ENCODE assay signal across 9 mouse cellular contexts in the genomic region with DNA sequence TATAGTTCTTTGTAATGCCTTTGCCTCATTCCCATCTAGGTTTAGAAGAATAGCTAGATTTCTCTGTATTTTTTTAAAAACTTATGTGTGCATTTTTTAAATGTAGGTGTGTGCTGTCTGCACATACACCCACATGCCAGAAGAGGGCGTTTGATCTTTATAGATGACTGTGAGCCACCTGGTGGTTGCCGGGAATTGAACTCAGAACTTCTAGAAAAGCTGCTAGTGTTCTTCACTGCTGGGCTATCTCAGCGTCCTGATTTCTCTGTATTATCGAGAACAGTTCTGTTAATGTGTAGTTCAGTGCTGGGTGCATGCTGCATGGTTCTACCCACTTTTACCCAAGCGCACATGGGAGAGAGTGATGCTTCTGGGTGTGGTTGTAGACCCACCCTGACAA. TPM values are rescaled to one million over a fixed set of nuclear protein-coding genes. Genes with fewer than 3 reads are reported as not detected.
A peak's percentile ranks its signal among the peaks of the same experiment; 100 is the strongest.
DNase-seq lines count a peak whose midpoint lies in the region; ATAC-seq lines count a peak whose summit lies in the region.
"Had no signal": no experiment of that assay in that cellular context is flagged by ENCODE, and none has a peak within 500 bp of the region (broad histone marks: within the 10 kb centered on the region; RNA-seq: fewer than 3 reads in every experiment).

No protein-coding gene starts in this region.

- no peak overlapping the region for H3K4me3 ChIP-seq in hindbrain, embryonic 11.5 days (ENCODE audit: low read depth, low read length)
- no peak overlapping the region for H3K4me3 ChIP-seq in hindbrain, embryonic 16.5 days (ENCODE audit: low read length)

- no peaks in the 10 kb centered on the region for H3K9me3 ChIP-seq in hindbrain, embryonic 11.5 days (ENCODE audit: control insufficient read depth, low read length)
- no peaks in the 10 kb centered on the region for H3K9me3 ChIP-seq in hindbrain, embryonic 16.5 days (ENCODE audit: control insufficient read depth, low read length)

- H3K36me3 ChIP-seq in hindbrain, embryonic 11.5 days (ENCODE audit: control insufficient read depth, insufficient read depth, low read length): no peaks in the 10 kb centered on the region
- no peaks in the 10 kb centered on the region for H3K36me3 ChIP-seq in hindbrain, embryonic 16.5 days (ENCODE audit: control insufficient read depth, insufficient read depth, low read length)

- 70% methylated on average over 5 of the region's 5 CpGs for WGBS in hindbrain, embryonic 11.5 days
- WGBS in hindbrain, embryonic 16.5 days: 75% methylated on average over 5 of the region's 5 CpGs

- H3K4me1 ChIP-seq in hindbrain, embryonic 11.5 days (replicated peaks; ENCODE audit: control insufficient read depth, insufficient read depth, low read length): no peaks in the 10 kb centered on the region
- peaks cover 22% of the 10 kb centered on the region for H3K4me1 ChIP-seq in hindbrain, embryonic 16.5 days (ENCODE audit: control insufficient read depth, insufficient read depth, low read depth, low read length)

- no peak overlapping the region for H3K4me2 ChIP-seq in hindbrain, embryonic 11.5 days (replicated peaks; ENCODE audit: low read depth, low read length)
- no peak overlapping the region for H3K4me2 ChIP-seq in hindbrain, embryonic 16.5 days (ENCODE audit: low read length)

- DNase-seq in hindbrain, embryonic 11.5 days (ENCODE audit: low spot score): peak; percentile 30
- peak; percentile 24 to 42 for DNase-seq in CD8-positive naive resting alpha-beta T cell, adult 2 months (ENCODE audit: low read depth in 2 of 2, low spot score in 2 of 2)
- peak; percentile 59 for DNase-seq in NIH3T3 (ENCODE audit: low read depth)
- DNase-seq in lung, postnatal 36 days: peak; percentile 67
- no peak for DNase-seq in urinary bladder, postnatal 14 days (ENCODE audit: low spot score)
- no peak for DNase-seq in ovary, adult 18-20 months (ENCODE audit: low spot score)

- no peaks in the 10 kb centered on the region for H3K27me3 ChIP-seq in hindbrain, embryonic 11.5 days (ENCODE audit: control insufficient read depth, insufficient read depth, low read length)
- H3K27me3 ChIP-seq in hindbrain, embryonic 16.5 days (replicated peaks; ENCODE audit: control insufficient read depth, insufficient read depth, low read length): no peaks in the 10 kb centered on the region

- no peak overlapping the region for H3K9ac ChIP-seq in hindbrain, embryonic 11.5 days (ENCODE audit: low read depth, low read length)
- H3K9ac ChIP-seq in hindbrain, embryonic 16.5 days (ENCODE audit: low read depth, low read length): no peak overlapping the region

- no peak overlapping the region for H3K27ac ChIP-seq in hindbrain, embryonic 11.5 days (ENCODE audit: low read depth, low read length)
- no peak overlapping the region for H3K27ac ChIP-seq in hindbrain, embryonic 16.5 days (ENCODE audit: low read depth, low read length)

- ATAC-seq in hindbrain, embryonic 11.5 days (ENCODE audit: low FRiP score): no peak
- no peak for ATAC-seq in hindbrain, embryonic 16.5 days
- ATAC-seq in granulocyte monocyte progenitor cell, adult 5-6 weeks (replicated peaks; ENCODE audit: poor library complexity, severe bottlenecking): peak; percentile 27

RNA-seq across cellular contexts. Expression of gene Dnajc5, which starts 2.5 kb away (rescaled TPM):
- 97.1 and 104 TPM in 2 replicates for polyA plus RNA-seq in hindbrain, embryonic 11.5 days (2014; fragmentation: Nextera tagmentation; extraction: Ambion mirVana)
- 284 and 286 TPM in 2 replicates for polyA plus RNA-seq in hindbrain, embryonic 16.5 days (2015; fragmentation: Nextera tagmentation; extraction: Ambion mirVana)
- total RNA-seq in granulocyte monocyte progenitor cell, adult 5-6 weeks (2014; fragmentation: Nextera tagmentation): 43.8 and 47.1 TPM in 2 replicates
- 46.4 and 54.5 TPM in 2 replicates for total RNA-seq in granulocyte monocyte progenitor cell, adult 5-6 weeks (2017)

RNA-seq across cellular contexts. Expression of gene Tpd52l2, which starts 25.9 kb away (rescaled TPM):
- polyA plus RNA-seq in hindbrain, embryonic 11.5 days (2014; fragmentation: Nextera tagmentation; extraction: Ambion mirVana): 145 and 151 TPM in 2 replicates
- 121 and 126 TPM in 2 replicates for polyA plus RNA-seq in hindbrain, embryonic 16.5 days (2015; fragmentation: Nextera tagmentation; extraction: Ambion mirVana)
- 43.1 and 60.9 TPM in 2 replicates for total RNA-seq in granulocyte monocyte progenitor cell, adult 5-6 weeks (2014; fragmentation: Nextera tagmentation)
- total RNA-seq in granulocyte monocyte progenitor cell, adult 5-6 weeks (2017): 115 and 129 TPM in 2 replicates

RNA-seq across cellular contexts. Expression of gene Abhd16b, which starts 29.8 kb away (rescaled TPM):
- 0.09 and 0.14 TPM in 2 replicates for polyA plus RNA-seq in hindbrain, embryonic 11.5 days (2014; fragmentation: Nextera tagmentation; extraction: Ambion mirVana)
- 0.09 TPM in 1 of 2 replicates, not detected in the other for polyA plus RNA-seq in hindbrain, embryonic 16.5 days (2015; fragmentation: Nextera tagmentation; extraction: Ambion mirVana)
- not detected in 2 replicates for total RNA-seq in granulocyte monocyte progenitor cell, adult 5-6 weeks (2014; fragmentation: Nextera tagmentation)
- not detected in 2 replicates for total RNA-seq in granulocyte monocyte progenitor cell, adult 5-6 weeks (2017)
- total RNA-seq: gastrocnemius, postnatal 4 days had no signal

Comparison
In these comparisons a context has a peak if more than half of its experiments do, and no peak if none do; other contexts are left out.
1. DNase-seq: peak in hindbrain, embryonic 11.5 days (single experiment), CD8-positive naive resting alpha-beta T cell, adult 2 months (2 of 2), NIH3T3 (single experiment) and lung, postnatal 36 days (single experiment); none in urinary bladder, postnatal 14 days (single experiment) and ovary, adult 18-20 months (single experiment).